Mouse (Mus musculus) adrenal gland, adult 2 months (tissue): ENCODE data around the gene Pinlyp. TPM values are rescaled to one million over a fixed set of nuclear protein-coding genes. Genes with fewer than 3 reads are reported as not detected.

Source experiments
- polyA plus RNA-seq: library from polyadenylated mRNA; depleted of rRNA; stranded (reverse); fragments of >200 nt; gene quantifications from 2 replicates; pipeline ENCODE4 v1.2.3, GENCODE M21; 2012; rRNA removed
- total RNA-seq, 2 experiments: library from RNA; stranded (reverse); gene quantifications; 2 replicates each; pipeline ENCODE4 v1.2.3; 2021

The Pinlyp gene
- total and polyA plus RNA-seq, 3 experiments: not detected

Other genes starting within 250 kb of the Pinlyp start
- 1 to 10 TPM; 7.0 to 9.6 TPM for gene Zfp61, start 244.9 kb downstream of the Pinlyp start, total RNA-seq
- 2.0 and 2.6 TPM in 2 replicates for gene Zfp61, start 244.9 kb downstream of the Pinlyp start, polyA plus RNA-seq
- gene Zfp94, start 229.5 kb downstream of the Pinlyp start, total RNA-seq: 1 to 10 TPM; 3.1 to 5.5 TPM
- gene Zfp94, start 229.5 kb downstream of the Pinlyp start, polyA plus RNA-seq: 4.3 and 4.6 TPM in 2 replicates
- 1 to 10 TPM in 1 of 2 experiments, under 1 TPM in 1; 0.58 to 1.2 TPM for gene Tescl, start 212.2 kb downstream of the Pinlyp start, total RNA-seq
- 1.2 and 1.8 TPM in 2 replicates for gene Tescl, start 212.2 kb downstream of the Pinlyp start, polyA plus RNA-seq
- not detected for gene Lypd5, start 196.9 kb downstream of the Pinlyp start, total RNA-seq
- gene Lypd5, start 196.9 kb downstream of the Pinlyp start, polyA plus RNA-seq: not detected in 2 replicates
- under 1 TPM; 0.37 to 0.97 TPM for gene Kcnn4, start 175.9 kb downstream of the Pinlyp start, total RNA-seq
- 2.1 and 3.0 TPM in 2 replicates for gene Kcnn4, start 175.9 kb downstream of the Pinlyp start, polyA plus RNA-seq
- 10 to 100 TPM; 19.7 to 20.2 TPM for gene Smg9, start 146.5 kb downstream of the Pinlyp start, total RNA-seq
- 45.8 and 46.0 TPM in 2 replicates for gene Smg9, start 146.5 kb downstream of the Pinlyp start, polyA plus RNA-seq
- not detected for gene Irgc1, start 93.8 kb downstream of the Pinlyp start, total RNA-seq
- 0.19 TPM in 1 of 2 replicates, not detected in the other for gene Irgc1, start 93.8 kb downstream of the Pinlyp start, polyA plus RNA-seq
- 10 to 100 TPM in 1 of 2 experiments, 1 to 10 TPM in 1; 9.5 to 10.8 TPM for gene Plaur, start 83.6 kb downstream of the Pinlyp start, total RNA-seq
- 15.5 and 18.0 TPM in 2 replicates for gene Plaur, start 83.6 kb downstream of the Pinlyp start, polyA plus RNA-seq
- gene Cadm4, start 64.1 kb downstream of the Pinlyp start, total RNA-seq: 1 to 10 TPM; 1.7 to 4.7 TPM
- 6.6 and 7.5 TPM in 2 replicates for gene Cadm4, start 64.1 kb downstream of the Pinlyp start, polyA plus RNA-seq
- gene Zfp428, start 39.1 kb downstream of the Pinlyp start, total RNA-seq: 1 to 10 TPM; 4.2 to 7.2 TPM
- gene Zfp428, start 39.1 kb downstream of the Pinlyp start, polyA plus RNA-seq: 32.1 and 38.3 TPM in 2 replicates
- not detected for gene AC161166.1, start 33.7 kb downstream of the Pinlyp start, total RNA-seq
- not detected in 2 replicates for gene AC161166.1, start 33.7 kb downstream of the Pinlyp start, polyA plus RNA-seq
- 10 to 100 TPM; 21.2 to 23.7 TPM for gene Irgq, start 15.4 kb downstream of the Pinlyp start, total RNA-seq
- gene Irgq, start 15.4 kb downstream of the Pinlyp start, polyA plus RNA-seq: 20.8 and 23.5 TPM in 2 replicates
- gene Xrcc1, start 171 bp upstream of the Pinlyp start, total RNA-seq: 10 to 100 TPM; 34.7 to 36.8 TPM
- gene Xrcc1, start 171 bp upstream of the Pinlyp start, polyA plus RNA-seq: 61.2 TPM in 2 replicates
- 10 to 100 TPM; 34.8 to 37.5 TPM for gene Ethe1, start 41.4 kb upstream of the Pinlyp start, total RNA-seq
- gene Ethe1, start 41.4 kb upstream of the Pinlyp start, polyA plus RNA-seq: 32.1 and 33.8 TPM in 2 replicates
- gene Zfp575, start 41.5 kb upstream of the Pinlyp start, total RNA-seq: under 1 TPM; 0.29 to 0.45 TPM
- 0.36 and 0.62 TPM in 2 replicates for gene Zfp575, start 41.5 kb upstream of the Pinlyp start, polyA plus RNA-seq
- 1 to 10 TPM; 3.5 to 8.5 TPM for gene Phldb3, start 64.6 kb upstream of the Pinlyp start, total RNA-seq
- gene Phldb3, start 64.6 kb upstream of the Pinlyp start, polyA plus RNA-seq: 3.9 and 4.4 TPM in 2 replicates
- gene Lypd3, start 90.4 kb upstream of the Pinlyp start, total RNA-seq: under 1 TPM; 0.79 to 0.84 TPM
- 1.9 TPM in 2 replicates for gene Lypd3, start 90.4 kb upstream of the Pinlyp start, polyA plus RNA-seq
- not detected for gene Tex101, start 130.6 kb upstream of the Pinlyp start, total RNA-seq
- not detected in 2 replicates for gene Tex101, start 130.6 kb upstream of the Pinlyp start, polyA plus RNA-seq
- gene BC049730, start 163.1 kb upstream of the Pinlyp start, total RNA-seq: not detected
- gene BC049730, start 163.1 kb upstream of the Pinlyp start, polyA plus RNA-seq: not detected in 2 replicates
- gene Gm4763, start 180.8 kb upstream of the Pinlyp start, total RNA-seq: not detected
- gene Gm4763, start 180.8 kb upstream of the Pinlyp start, polyA plus RNA-seq: not detected in 2 replicates
- gene Cd177, start 214.2 kb upstream of the Pinlyp start, total RNA-seq: under 1 TPM in 1 of 2 experiments, not detected in 1; 0.17 TPM
- gene Cd177, start 214.2 kb upstream of the Pinlyp start, polyA plus RNA-seq: not detected in 2 replicates
- not detected for gene Ceacam10, start 231.1 kb upstream of the Pinlyp start, total RNA-seq
- not detected in 2 replicates for gene Ceacam10, start 231.1 kb upstream of the Pinlyp start, polyA plus RNA-seq